Mouse (Mus musculus) CH12.LX (cell line): ENCODE data around the gene Amn. TPM values are rescaled to one million over a fixed set of nuclear protein-coding genes. Genes with fewer than 3 reads are reported as not detected.

Experiments
- DNase-seq: peaks from one replicate; pipeline ENCODE4 v3.0.0-alpha.2; 2013; ENCODE audit errors: extremely low read depth
- H3K27ac ChIP-seq: 2 replicates; pipeline ENCODE4 v1.5.1; 2012; ENCODE audit warnings: low read depth, mild to moderate bottlenecking, control low read depth, moderate library complexity; ENCODE audit not compliant: insufficient read depth
- H3K27me3 ChIP-seq: replicated peaks from 2 replicates; pipeline ENCODE3; 2012; ENCODE audit warnings: inconsistent platforms
- H3K36me3 ChIP-seq, 2 experiments: replicated peaks in 1 of 2; 2 replicates each; pipeline versions ENCODE3 to v1.6.1; 2012; ENCODE audit warnings: inconsistent platforms in 1 of 2, low read length in 1 of 2, mild to moderate bottlenecking in 1 of 2, mixed read lengths in 1 of 2, moderate library complexity in 1 of 2; ENCODE audit not compliant: control insufficient read depth in 1 of 2, insufficient read depth in 1 of 2
- H3K4me1 ChIP-seq, 2 experiments: 2 replicates each; pipeline ENCODE4 v1.6.1; 2012; ENCODE audit warnings: inconsistent platforms in 1 of 2, moderate library complexity in 1 of 2; ENCODE audit not compliant: insufficient read depth in 2 of 2, control insufficient read depth in 1 of 2
- H3K4me2 ChIP-seq: 2 replicates; pipeline ENCODE4 v1.6.1; 2012; ENCODE audit warnings: low read depth, mild to moderate bottlenecking, control low read depth; ENCODE audit not compliant: poor library complexity, insufficient read depth, severe bottlenecking
- H3K4me3 ChIP-seq, 3 experiments: fragments of 150-350 bp in 1 of 3; sonication (generic) in 1 of 3; replicated peaks in 1 of 3; 2 replicates each; pipeline versions ENCODE3 to v1.5.1; 2011 to 2012; ENCODE audit warnings: low read depth in 2 of 3, low read length in 2 of 3, mild to moderate bottlenecking in 2 of 3, moderate library complexity in 2 of 3, control low read depth in 1 of 3, improper control_type of control experiment in 1 of 3, inconsistent platforms in 1 of 3, mixed read lengths in 1 of 3; ENCODE audit not compliant: poor library complexity in 1 of 3
- H3K79me2 ChIP-seq: replicated peaks from 2 replicates; pipeline ENCODE4 v1.6.1; 2012; ENCODE audit warnings: mild to moderate bottlenecking, moderate library complexity; ENCODE audit not compliant: control insufficient read depth, poor library complexity, insufficient read depth, severe bottlenecking; ENCODE audit errors: extremely low read depth
- H3K9ac ChIP-seq: 2 replicates; pipeline ENCODE4 v1.6.1; 2012; ENCODE audit warnings: low read depth, mild to moderate bottlenecking, control low read depth, moderate library complexity; ENCODE audit not compliant: insufficient read depth
- H3K9me3 ChIP-seq: replicated peaks from 2 replicates; pipeline ENCODE3; 2012; ENCODE audit warnings: low read length, inconsistent platforms, mixed read lengths
- BHLHE40 ChIP-seq: IDR thresholded peaks from 2 replicates; pipeline ENCODE4 v1.6.1; 2011; ENCODE audit warnings: mild to moderate bottlenecking, low read depth, low read length, improper control_type of control experiment
- CHD2 ChIP-seq: IDR thresholded peaks from 2 replicates; pipeline ENCODE4 v1.6.1; 2011; ENCODE audit warnings: low read length, improper control_type of control experiment
- CTCF ChIP-seq, 2 experiments: IDR thresholded peaks in 1 of 2; conservative IDR thresholded peaks in 1 of 2; 2 replicates each; pipeline ENCODE4 v1.5.1; 2011 to 2012; ENCODE audit warnings: low read depth in 2 of 2, low read length in 2 of 2, improper control_type of control experiment in 1 of 2, inconsistent platforms in 1 of 2, mild to moderate bottlenecking in 1 of 2, moderate library complexity in 1 of 2
- E2F4 ChIP-seq: IDR thresholded peaks from 2 replicates; pipeline ENCODE4 v1.6.1; 2011; ENCODE audit warnings: low read depth, low read length, improper control_type of control experiment; ENCODE audit not compliant: insufficient replicate concordance
- ELF1 ChIP-seq: IDR thresholded peaks from 2 replicates; pipeline ENCODE4 v1.6.1; 2014; ENCODE audit warnings: low read depth, mild to moderate bottlenecking, inconsistent platforms, low read length, improper control_type of control experiment
- ETS1 ChIP-seq: conservative IDR thresholded peaks from 2 replicates; pipeline ENCODE4 v1.6.1; 2012; ENCODE audit warnings: low read depth, mild to moderate bottlenecking, inconsistent platforms, low read length, improper control_type of control experiment, moderate library complexity
- GABPA ChIP-seq: IDR thresholded peaks from 2 replicates; pipeline ENCODE4 v1.6.1; 2012; ENCODE audit warnings: low read depth, low read length, improper control_type of control experiment, inconsistent platforms; ENCODE audit not compliant: insufficient replicate concordance
- HCFC1 ChIP-seq: IDR thresholded peaks from 2 replicates; pipeline ENCODE4 v1.6.1; 2012; ENCODE audit warnings: low read depth, mild to moderate bottlenecking, inconsistent platforms, low read length, improper control_type of control experiment
- IRF4 ChIP-seq: IDR thresholded peaks from 2 replicates; pipeline ENCODE4 v1.6.1; 2014; ENCODE audit warnings: low read depth, mild to moderate bottlenecking, inconsistent platforms, low read length, improper control_type of control experiment
- JUN ChIP-seq: IDR thresholded peaks from 2 replicates; pipeline ENCODE4 v1.6.1; 2011; ENCODE audit warnings: low read depth, mild to moderate bottlenecking, low read length, improper control_type of control experiment, moderate library complexity; ENCODE audit not compliant: insufficient read depth
- JUND ChIP-seq: conservative IDR thresholded peaks from 2 replicates; pipeline ENCODE4 v1.6.1; 2011; ENCODE audit warnings: low read depth, low read length, improper control_type of control experiment
- KAT2A ChIP-seq: IDR thresholded peaks from 2 replicates; pipeline ENCODE4 v1.6.1; 2012; ENCODE audit warnings: low read length, improper control_type of control experiment, inconsistent platforms; ENCODE audit not compliant: insufficient replicate concordance
- MAFK ChIP-seq: IDR thresholded peaks from 2 replicates; pipeline ENCODE4 v1.6.1; 2011; ENCODE audit warnings: low read length, improper control_type of control experiment; ENCODE audit not compliant: insufficient replicate concordance
- MAX ChIP-seq: IDR thresholded peaks from 2 replicates; pipeline ENCODE4 v1.6.1; 2011; ENCODE audit warnings: low read length, improper control_type of control experiment
- MAZ ChIP-seq: IDR thresholded peaks from 2 replicates; pipeline ENCODE4 v1.6.1; 2012; ENCODE audit warnings: low read depth, mild to moderate bottlenecking, inconsistent platforms, low read length, improper control_type of control experiment, moderate library complexity
- MEF2A ChIP-seq: IDR thresholded peaks from 2 replicates; pipeline ENCODE4 v1.6.1; 2014; ENCODE audit warnings: low read depth, mild to moderate bottlenecking, inconsistent platforms, low read length, improper control_type of control experiment, borderline replicate concordance
- MXI1 ChIP-seq: IDR thresholded peaks from 2 replicates; pipeline ENCODE4 v1.6.1; 2011; ENCODE audit warnings: mild to moderate bottlenecking, low read depth, low read length, improper control_type of control experiment
- MYC ChIP-seq: IDR thresholded peaks from 2 replicates; pipeline ENCODE4 v1.6.1; 2011; ENCODE audit warnings: low read depth, mild to moderate bottlenecking, improper control_type of control experiment, low read length
- NELFE ChIP-seq: IDR thresholded peaks from 2 replicates; pipeline ENCODE4 v1.6.1; 2011; ENCODE audit warnings: low read depth, low read length, improper control_type of control experiment
- PAX5 ChIP-seq: IDR thresholded peaks from 2 replicates; pipeline ENCODE4 v1.6.1; 2012; ENCODE audit warnings: low read length, inconsistent platforms, mixed read lengths
- POLR2A ChIP-seq: IDR thresholded peaks from 2 replicates; pipeline ENCODE4 v1.6.1; 2011; ENCODE audit warnings: low read depth, mild to moderate bottlenecking, improper control_type of control experiment, low read length
- POLR2AphosphoS2 ChIP-seq: IDR thresholded peaks from 2 replicates; pipeline ENCODE4 v1.6.1; 2011; ENCODE audit warnings: low read depth, low read length, improper control_type of control experiment
- RCOR1 ChIP-seq: conservative IDR thresholded peaks from 2 replicates; pipeline ENCODE4 v1.6.1; 2012; ENCODE audit warnings: low read depth, mild to moderate bottlenecking, inconsistent platforms, low read length, improper control_type of control experiment
- SIN3A ChIP-seq: IDR thresholded peaks from 2 replicates; pipeline ENCODE4 v1.6.1; 2012; ENCODE audit warnings: low read length, improper control_type of control experiment, inconsistent platforms
- SMC3 ChIP-seq: IDR thresholded peaks from 2 replicates; pipeline ENCODE4 v1.6.1; 2011; ENCODE audit warnings: low read depth, low read length, improper control_type of control experiment
- TBP ChIP-seq: conservative IDR thresholded peaks from 2 replicates; pipeline ENCODE4 v1.6.1; 2011; ENCODE audit warnings: low read depth, low read length, improper control_type of control experiment
- TCF12 ChIP-seq: IDR thresholded peaks from 2 replicates; pipeline ENCODE4 v1.6.1; 2014; ENCODE audit warnings: low read depth, mild to moderate bottlenecking, inconsistent platforms, low read length, improper control_type of control experiment
- USF1 ChIP-seq: IDR thresholded peaks from 2 replicates; pipeline ENCODE4 v1.6.1; 2014; ENCODE audit warnings: low read depth, mild to moderate bottlenecking, inconsistent platforms, low read length, improper control_type of control experiment
- USF2 ChIP-seq: conservative IDR thresholded peaks from 2 replicates; pipeline ENCODE4 v1.6.1; 2011; ENCODE audit warnings: low read depth, low read length, improper control_type of control experiment
- ZKSCAN1 ChIP-seq: IDR thresholded peaks from 2 replicates; pipeline ENCODE4 v1.6.1; 2012; ENCODE audit warnings: low read depth, inconsistent platforms, low read length, improper control_type of control experiment, borderline replicate concordance
- ZMIZ1 ChIP-seq: IDR thresholded peaks from 2 replicates; pipeline ENCODE4 v1.6.1; 2012; ENCODE audit warnings: low read depth, mild to moderate bottlenecking, inconsistent platforms, low read length, improper control_type of control experiment
- dilution Hi-C: fragments of 300-500 bp; cut with MboI; formaldehyde crosslinking; loops from 2 replicates; pipeline ENCODE4 v1.14.3; 2020; ENCODE audit warnings: low sequenced_read_pairs; ENCODE audit not compliant: extremely low pct_unique_long_range_greater_than_20kb, extremely low pct_ligation_motif_present
- in situ Hi-C: fragments of 300-500 bp; cut with MboI; formaldehyde crosslinking; loops from 3 replicates; pipeline ENCODE4 v1.14.3; 2019; ENCODE audit warnings: low sequenced_read_pairs, low pct_ligation_motif_present, low pct_unique_long_range_greater_than_20kb, mixed read lengths
- polyA plus RNA-seq: library from polyadenylated mRNA; unstranded; fragments of >175 nt; gene quantifications from 2 replicates; pipeline ENCODE4 v1.2.1, GENCODE M21; 2012; ENCODE audit warnings: low read depth; ENCODE audit not compliant: insufficient read length
- total RNA-seq, 2 experiments: library from RNA; depleted of rRNA; stranded (reverse); fragments of 300-350 nt in 1 of 2; fragments of >200 nt in 1 of 2; gene quantifications; 2 replicates each; pipeline ENCODE4 v1.2.3; 2012 to 2014

Amn gene
- total and polyA plus RNA-seq, 3 experiments: 0.55 to 0.62 (median 0.61) TPM

- H3K79me2 ChIP-seq: no peaks in the 10 kb centered on the region; the same call in 1 of the 2 replicates
- dilution Hi-C loops: no loop called here
- H3K4me3 ChIP-seq: peak overlapping the region in 2 of 3 experiments; percentile 34 to 50
- H3K4me1 ChIP-seq: peaks cover 36 to 63% of the 10 kb centered on the region in 2 experiments
- no peak overlapping the region for H3K9ac ChIP-seq
- H3K36me3 ChIP-seq: peaks cover 43 to 78% of the 10 kb centered on the region in 2 experiments
- no peaks in the 10 kb centered on the region for H3K27me3 ChIP-seq
- DNase-seq: peak; percentile 44
- peak overlapping the region; percentile 58 for H3K27ac ChIP-seq
- in situ Hi-C loops: no loop called here
- no peaks in the 10 kb centered on the region for H3K9me3 ChIP-seq
- H3K4me2 ChIP-seq: peak overlapping the region; percentile 76
- TF ChIP-seq MXI1: peak; percentile 92
- TF ChIP-seq NELFE: no peak
- peak; percentile 69 for TF ChIP-seq MYC
- TF ChIP-seq USF1: peak; percentile 7; the same call in 1 of the 2 replicates
- no peak for TF ChIP-seq USF2
- TF ChIP-seq IRF4: 0 out of 2 replicates have a peak, but pooled peaks have one; percentile 37
- TF ChIP-seq SIN3A: peak; percentile 76
- TF ChIP-seq ZKSCAN1: peak; percentile 62
- peak; percentile 72; the same call in 1 of the 2 replicates for TF ChIP-seq MAX
- no peak for TF ChIP-seq RCOR1
Measured at GRCm38 (mm10) chr12:111324949-111325348, 54.1 kb downstream of the Amn start.

- peak overlapping the region; percentile 93 for H3K27ac ChIP-seq
- peaks cover 36 to 63% of the 10 kb centered on the region in 2 experiments for H3K4me1 ChIP-seq
- peak; percentile 92 for DNase-seq
- dilution Hi-C loops (no loop called here), in situ Hi-C loops (no loop called here)
- H3K4me3 ChIP-seq: peak overlapping the region; percentile 32 to 50 (median 39)
- H3K9ac ChIP-seq: 0 out of 2 replicates have a peak overlapping the region, but pooled peaks have one; percentile 4
- no peaks in the 10 kb centered on the region for H3K9me3 ChIP-seq
- peak overlapping the region; percentile 72 for H3K4me2 ChIP-seq
- peaks cover 37 to 70% of the 10 kb centered on the region in 2 experiments for H3K36me3 ChIP-seq
- no peaks in the 10 kb centered on the region; the same call in 1 of the 2 replicates for H3K79me2 ChIP-seq
- no peaks in the 10 kb centered on the region for H3K27me3 ChIP-seq
- TF ChIP-seq SMC3 (no peak), RCOR1 (0 out of 2 replicates have a peak, but pooled peaks have one; percentile 23), TCF12 (peak; percentile 82), MEF2A (peak; percentile 95), TBP (no peak), JUN (peak; percentile 82), CHD2 (peak; percentile 88), POLR2AphosphoS2 (no peak), E2F4 (no peak), PAX5 (no peak), MAFK (peak; percentile 74), JUND (0 out of 2 replicates have a peak, but pooled peaks have one; percentile 13), ETS1 (peak; percentile 89), ELF1 (no peak), ZKSCAN1 (no peak), HCFC1 (no peak), GABPA (no peak), ZMIZ1 (peak; percentile 46; the same call in 1 of the 2 replicates), NELFE (no peak), POLR2A (no peak), MAZ (no peak), SIN3A (peak; percentile 30; the same call in 1 of the 2 replicates), MYC (no peak), BHLHE40 (peak; percentile 66), USF2 (no peak), KAT2A (no peak), CTCF (conservative IDR thresholded peaks at IDR 0.05 in 1 of 2, IDR thresholded peaks at IDR 0.05 in 1 of 2; ENCODE audit: low read depth in 2 of 2, low read length in 2 of 2) (no peak)
Measured at GRCm38 (mm10) chr12:111325744-111326424, 55.0 kb downstream of the Amn start.
